Mouse (Mus musculus) olfactory bulb, adult 2 months (tissue): Measurements from ENCODE around the gene Clk3. TPM values are rescaled to one million over a fixed set of nuclear protein-coding genes. Genes with fewer than 3 reads are reported as not detected.

ENCODE experiments used
- H3K27ac ChIP-seq: fragments of 200-500 bp; 2 replicates; pipeline ENCODE4 v1.5.1; 2012; ENCODE audit warnings: low read depth, low read length; ENCODE audit not compliant: insufficient read depth
- H3K4me1 ChIP-seq: fragments of 200-500 bp; 2 replicates; pipeline ENCODE4 v1.6.1; 2012; ENCODE audit warnings: low read length; ENCODE audit not compliant: control insufficient read depth, insufficient read depth
- H3K4me3 ChIP-seq: fragments of 200-500 bp; 2 replicates; pipeline ENCODE4 v1.5.1; 2012; ENCODE audit warnings: mild to moderate bottlenecking, low read depth, low read length, moderate library complexity; ENCODE audit not compliant: insufficient read depth
- CTCF ChIP-seq: fragments of 200-500 bp; IDR thresholded peaks from 2 replicates; pipeline ENCODE4 v1.5.1; 2012; ENCODE audit warnings: low read depth, mild to moderate bottlenecking, low read length, moderate library complexity; ENCODE audit not compliant: insufficient read depth
- POLR2A ChIP-seq: fragments of 200-500 bp; IDR thresholded peaks from 2 replicates; pipeline ENCODE4 v1.6.1; 2012; ENCODE audit warnings: mild to moderate bottlenecking, low read depth, low read length, moderate library complexity; ENCODE audit not compliant: insufficient read depth
- WGBS: fragments of 180-500 bp; shearing (Covaris S2); methylation state at CpG from one replicate; pipeline ENCODE4 v1.1.7; 2018; 5-methylcytosine and 5-hydroxymethylcytosine counted together
- polyA plus RNA-seq: library from polyadenylated mRNA; stranded (reverse); fragments of >200 nt; gene quantifications from 2 replicates; pipeline ENCODE4 v1.2.4, GENCODE M21; 2012; ENCODE audit warnings: low replicate concordance; ENCODE audit not compliant: missing spikeins, insufficient read depth, insufficient read length

Clk3 gene
- polyA plus RNA-seq, 1 experiment: 308 TPM

DNA sequence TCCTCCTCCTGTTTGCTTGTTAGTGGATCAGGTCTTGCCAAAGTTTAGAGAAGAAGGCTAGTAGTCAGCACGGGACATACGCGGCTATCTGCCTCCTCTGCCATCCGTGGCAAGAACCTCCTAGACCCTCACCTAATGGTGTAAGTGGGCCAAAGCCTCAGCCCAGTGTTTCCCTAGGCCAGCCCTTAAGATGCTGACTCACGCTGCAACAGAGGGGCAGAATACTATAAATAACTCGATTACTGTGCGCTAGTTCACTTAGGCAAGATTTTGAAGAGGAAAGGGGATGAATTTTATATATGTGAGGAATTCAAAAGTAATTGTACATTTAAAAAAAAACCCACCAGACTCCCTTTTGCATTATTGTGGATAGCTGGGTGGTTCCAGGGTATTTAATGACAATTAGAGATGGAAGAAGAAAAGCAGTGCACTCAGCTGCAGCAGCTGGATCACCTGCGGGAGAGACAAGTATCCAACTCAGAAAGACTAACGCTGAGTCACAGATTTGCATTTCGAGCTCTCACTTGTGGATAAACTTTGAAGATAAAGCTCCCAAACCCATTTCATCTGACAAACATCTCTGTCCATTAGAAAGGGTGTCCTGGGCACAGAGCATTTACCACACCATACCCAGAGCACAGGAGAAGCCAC, 39.6 kb upstream of the Clk3 start:
- no peak overlapping the region for H3K4me3 ChIP-seq
- 44% methylated on average over 10 of the region's 10 CpGs for WGBS
- TF ChIP-seq POLR2A (no peak), CTCF (no peak)
- no peak overlapping the region for H3K27ac ChIP-seq
- H3K4me1 ChIP-seq: peaks cover 33% of the 10 kb centered on the region

DNA sequence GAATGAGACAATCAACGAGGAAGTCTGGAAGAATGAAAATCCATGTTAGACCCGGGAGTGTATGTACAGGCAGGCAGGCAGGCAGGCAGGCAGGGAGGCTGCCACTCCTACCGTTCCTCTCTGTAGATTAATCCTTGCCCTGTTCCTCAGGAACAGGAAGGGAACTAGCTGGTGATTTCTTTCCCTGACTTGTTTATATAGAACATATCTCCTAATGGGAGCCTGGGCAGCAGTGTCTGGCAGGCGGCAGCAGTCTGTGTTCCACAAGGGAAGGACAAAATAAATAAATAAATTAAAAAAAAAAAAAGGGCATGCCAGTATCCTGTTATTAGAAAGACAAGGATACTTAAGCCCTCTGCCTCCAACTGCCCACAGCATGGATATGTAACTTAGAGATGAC, 38.2 kb upstream of the Clk3 start:
- 47% methylated on average over 4 of the region's 4 CpGs for WGBS
- no peak for TF ChIP-seq CTCF
- no peak for TF ChIP-seq POLR2A
- Histone ChIP-seq H3K4me1 (peaks cover 27% of the 10 kb centered on the region), H3K4me3 (no peak overlapping the region), H3K27ac (no peak overlapping the region)

DNA sequence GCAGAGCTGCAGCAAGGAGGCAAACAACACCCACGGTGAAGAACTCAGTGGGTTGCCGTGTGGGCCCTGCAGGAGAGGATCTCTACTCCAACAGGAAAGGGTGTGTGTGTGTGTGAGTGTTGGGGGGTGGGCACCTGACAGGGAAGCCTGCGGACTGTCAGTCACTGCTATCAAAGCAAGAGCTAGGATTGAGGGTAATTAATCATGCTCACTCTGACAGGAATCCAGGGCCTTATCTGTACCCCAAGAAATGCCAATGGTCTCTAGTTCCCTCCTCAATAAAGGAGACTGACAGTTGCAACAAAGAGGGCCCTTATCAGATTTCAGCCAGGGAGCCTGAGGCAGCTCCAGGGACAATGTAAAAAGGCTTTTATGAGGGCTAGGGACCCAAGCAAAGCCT, 37.4 kb upstream of the Clk3 start:
- WGBS: 39% methylated on average over 3 of the region's 3 CpGs
- Histone ChIP-seq H3K4me3 (no peak overlapping the region), H3K27ac (no peak overlapping the region), H3K4me1 (peaks cover 23% of the 10 kb centered on the region)
- TF ChIP-seq POLR2A (no peak), CTCF (no peak)

DNA sequence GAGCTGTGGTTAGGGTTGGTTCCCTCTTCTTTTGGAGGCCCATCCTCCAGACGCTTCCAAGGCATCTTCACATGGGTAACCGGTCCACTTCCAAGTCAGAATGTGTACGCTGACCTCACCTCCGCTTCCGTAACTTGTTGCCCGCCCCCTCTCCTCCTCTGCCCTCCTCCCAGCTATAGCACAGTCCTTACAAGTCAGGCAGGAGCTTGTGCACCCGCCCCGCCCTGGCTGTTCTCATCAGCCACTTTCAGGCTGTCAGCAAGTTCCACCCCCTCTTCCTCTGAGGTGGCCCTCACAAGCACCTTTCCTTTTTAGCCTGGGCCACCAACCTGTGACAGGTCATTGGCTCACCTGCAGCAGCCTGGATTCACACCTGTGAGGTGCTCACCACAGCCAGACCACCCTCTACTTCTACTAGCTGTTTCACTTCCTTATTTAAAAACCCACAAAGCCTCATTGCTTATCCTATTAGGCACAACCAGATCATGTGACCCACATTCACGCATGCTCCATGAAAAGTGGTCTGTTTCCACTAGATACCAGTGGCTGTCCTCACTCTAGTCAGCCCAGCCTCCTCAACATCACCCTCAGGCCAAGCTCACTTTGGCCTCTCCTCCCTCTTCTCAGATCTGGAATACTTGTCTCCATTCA, 34.8 kb upstream of the Clk3 start:
- TF ChIP-seq POLR2A (no peak), CTCF (no peak)
- 93% methylated on average over 9 of the region's 9 CpGs for WGBS
- Histone ChIP-seq H3K4me3 (no peak overlapping the region), H3K4me1 (peaks cover 9% of the 10 kb centered on the region), H3K27ac (no peak overlapping the region)

GRCm38 (mm10) chr9:57798725-57799253, 33.1 kb upstream of the Clk3 start:
- no peak overlapping the region for H3K27ac ChIP-seq
- H3K4me3 ChIP-seq: no peak overlapping the region
- TF ChIP-seq POLR2A (no peak), CTCF (no peak)
- 35% methylated on average over 10 of the region's 10 CpGs for WGBS
- peaks cover 6% of the 10 kb centered on the region for H3K4me1 ChIP-seq

GRCm38 (mm10) chr9:57797456-57797855, 31.8 kb upstream of the Clk3 start:
- H3K4me3 ChIP-seq: no peak overlapping the region
- TF ChIP-seq POLR2A (no peak), CTCF (no peak)
- H3K27ac ChIP-seq: no peak overlapping the region
- 98% methylated on average over 8 of the region's 8 CpGs for WGBS
- peaks cover 2% of the 10 kb centered on the region; the same call in 1 of the 2 replicates for H3K4me1 ChIP-seq

- TF ChIP-seq POLR2A (no peak), CTCF (no peak)
- 89% methylated on average over 3 of the region's 3 CpGs for WGBS
- no peak overlapping the region for H3K4me3 ChIP-seq
- no peaks in the 10 kb centered on the region for H3K4me1 ChIP-seq
- H3K27ac ChIP-seq: no peak overlapping the region
Measured at GRCm38 (mm10) chr9:57789733-57790132, 24.1 kb upstream of the Clk3 start.

DNA sequence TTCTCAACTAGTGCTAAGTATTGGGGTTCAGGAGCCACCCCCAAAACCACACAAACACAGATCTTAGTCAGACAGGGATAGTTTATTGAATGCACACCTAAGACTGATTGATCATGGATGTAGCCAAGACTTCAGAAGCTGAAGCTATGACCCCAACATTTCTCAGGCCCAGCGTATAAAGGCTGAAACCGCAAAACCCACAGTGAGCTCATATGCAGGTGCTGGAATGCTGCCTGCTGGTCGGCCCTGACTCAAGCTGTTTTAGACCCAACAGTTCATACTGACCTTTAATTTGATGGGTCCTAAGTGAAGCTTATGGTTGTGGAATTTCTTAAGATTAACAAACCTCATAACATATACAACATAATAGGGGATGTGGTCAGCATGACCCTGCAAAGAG, 17.0 kb upstream of the Clk3 start:
- no peak for TF ChIP-seq CTCF
- no peak for TF ChIP-seq POLR2A
- Histone ChIP-seq H3K27ac (no peak overlapping the region), H3K4me3 (no peak overlapping the region), H3K4me1 (no peaks in the 10 kb centered on the region)
- 93% methylated on average over 3 of the region's 3 CpGs for WGBS

GRCm38 (mm10) chr9:57775736-57776135, 10.1 kb upstream of the Clk3 start:
- Histone ChIP-seq H3K4me1 (peaks cover 14% of the 10 kb centered on the region), H3K4me3 (no peak overlapping the region), H3K27ac (no peak overlapping the region)
- TF ChIP-seq CTCF (no peak), POLR2A (no peak)
- WGBS: 74% methylated on average over 4 of the region's 4 CpGs

GRCm38 (mm10) chr9:57775026-57775425, 9.4 kb upstream of the Clk3 start:
- no peak overlapping the region for H3K27ac ChIP-seq
- no peak for TF ChIP-seq POLR2A
- no peak overlapping the region for H3K4me3 ChIP-seq
- peaks cover 14% of the 10 kb centered on the region for H3K4me1 ChIP-seq
- 49% methylated on average over 5 of the region's 5 CpGs for WGBS
